Mouse (Mus musculus) C2C12 (cell line): ENCODE data around the gene Fntb.

Source experiments
- CTCF ChIP-seq: IDR thresholded peaks from one replicate; pipeline ENCODE4 v1.5.1; 2011; ENCODE audit not compliant: control insufficient read depth, insufficient read depth, insufficient read length
- FOSL1 ChIP-seq: IDR thresholded peaks from one replicate; pipeline ENCODE4 v1.8.0; 2011; ENCODE audit warnings: mild to moderate bottlenecking, low read length; ENCODE audit not compliant: poor library complexity, insufficient read depth, severe bottlenecking
- MYOD1 ChIP-seq: IDR thresholded peaks from one replicate; pipeline ENCODE4 v1.6.1; 2011; ENCODE audit warnings: low read depth; ENCODE audit not compliant: control insufficient read depth, insufficient read length
- MYOG ChIP-seq: IDR thresholded peaks from one replicate; pipeline ENCODE4 v1.6.1; 2011; ENCODE audit not compliant: control insufficient read depth, insufficient read length; ENCODE audit errors: extremely low read depth
- USF1 ChIP-seq: IDR thresholded peaks from one replicate; pipeline ENCODE4 v1.6.1; 2011; ENCODE audit warnings: low read depth, mild to moderate bottlenecking, control low read depth, moderate library complexity

- TF ChIP-seq CTCF: no peak
- TF ChIP-seq USF1: no peak
- no peak for TF ChIP-seq MYOG
- TF ChIP-seq FOSL1: no peak
- no peak for TF ChIP-seq MYOD1
Observed at GRCm38 (mm10) chr12:76931739-76932687, 166.6 kb downstream of the Fntb start.
